Mouse (Mus musculus): ENCODE data around the gene Ugt1a9. TPM values are rescaled to one million over a fixed set of nuclear protein-coding genes. Genes with fewer than 3 reads are reported as not detected.

Gene Ugt1a9
- total RNA-seq, 1 experiment = not detected

DNA sequence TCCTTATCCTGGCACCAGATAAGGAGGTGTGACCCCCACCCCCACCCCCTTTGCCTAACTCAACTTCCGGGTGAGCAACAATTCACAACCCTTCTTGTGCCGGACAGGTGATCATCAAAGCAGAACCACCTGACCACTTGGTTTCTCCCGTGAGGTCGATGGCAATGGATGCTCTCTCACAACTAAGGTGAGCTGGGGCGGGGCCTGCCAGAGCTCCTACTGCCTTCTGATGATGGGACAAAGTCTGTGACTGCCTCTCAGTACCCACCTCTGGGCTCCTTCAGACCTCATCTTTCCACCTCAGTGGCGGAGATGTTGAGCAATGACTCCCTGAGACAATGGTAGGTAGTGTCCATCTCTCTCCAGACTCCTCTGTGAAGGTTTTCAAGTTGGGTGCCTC is 175.3 kb downstream of the Ugt1a9 start:
- Histone ChIP-seq H3K4me3 (ENCODE audit: insufficient read depth in 1 of 2, low read depth in 1 of 2, low read length in 2 of 2, poor library complexity in 1 of 2, severe bottlenecking in 1 of 2) (no peak overlapping the region), H3K9ac (ENCODE audit: insufficient read depth, low read depth, low read length, poor library complexity, severe bottlenecking) (no peak overlapping the region), H3K9me3 (ENCODE audit: control insufficient read depth, insufficient read depth, low read depth, low read length) (no peaks in the 10 kb centered on the region), H3K36me3 (ENCODE audit: control insufficient read depth, insufficient read depth, low read length, poor library complexity, severe bottlenecking) (no peaks in the 10 kb centered on the region), H3K27ac (ENCODE audit: insufficient read depth, low read depth, low read length, poor library complexity, severe bottlenecking) (no peak overlapping the region), H3K4me1 (ENCODE audit: control insufficient read depth in 2 of 2, insufficient read depth in 2 of 2, low read length in 2 of 2, poor library complexity in 1 of 2) (no peaks in the 10 kb centered on the region)
- no peak for DNase-seq (ENCODE audit: low read depth, low spot score)
- in situ Hi-C loops (cut with MboI; ENCODE audit: low sequenced_read_pairs in 2 of 2, unreplicated experiment in 2 of 2) = no loop called here
- TF ChIP-seq MAFK (IDR thresholded peaks at IDR 0.05; ENCODE audit: insufficient read depth, low read depth, low read length) = no peak
- no peak for TF ChIP-seq HCFC1 (IDR thresholded peaks at IDR 0.05; ENCODE audit: borderline replicate concordance, insufficient read depth, low read length)
- no peak for TF ChIP-seq ZNF384 (IDR thresholded peaks at IDR 0.05; ENCODE audit: low read depth, low read length)
- TF ChIP-seq ZC3H11A (IDR thresholded peaks at IDR 0.05; ENCODE audit: borderline replicate concordance, low read depth, low read length) = no peak
- TF ChIP-seq CHD2 (IDR thresholded peaks at IDR 0.05; ENCODE audit: low read depth, low read length) = no peak

DNA sequence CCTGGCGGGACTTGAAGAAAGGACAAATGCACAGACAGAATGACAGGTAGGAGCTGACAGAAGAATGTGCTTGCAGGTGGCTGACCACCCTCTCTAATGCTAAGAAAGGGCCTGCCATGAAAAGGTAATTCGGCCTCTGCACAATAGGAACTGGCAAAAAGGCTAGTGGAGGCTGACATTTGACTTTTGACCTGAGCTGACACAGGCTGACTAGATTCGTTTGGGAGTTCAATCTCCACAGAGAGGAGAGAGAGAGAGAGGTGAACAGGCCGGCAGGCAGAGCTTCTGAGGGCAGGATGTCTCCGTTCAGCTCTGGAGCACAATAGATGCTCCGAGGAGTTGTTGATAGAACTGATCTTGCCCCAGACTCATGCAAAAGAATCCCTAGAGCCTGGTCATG is 175.8 kb downstream of the Ugt1a9 start:
- TF ChIP-seq HCFC1 (IDR thresholded peaks at IDR 0.05; ENCODE audit: borderline replicate concordance, insufficient read depth, low read length) (no peak), ZC3H11A (IDR thresholded peaks at IDR 0.05; ENCODE audit: borderline replicate concordance, low read depth, low read length) (no peak), MAFK (IDR thresholded peaks at IDR 0.05; ENCODE audit: insufficient read depth, low read depth, low read length) (no peak), ZNF384 (IDR thresholded peaks at IDR 0.05; ENCODE audit: low read depth, low read length) (no peak), CHD2 (IDR thresholded peaks at IDR 0.05; ENCODE audit: low read depth, low read length) (no peak)
- no peak for DNase-seq (ENCODE audit: low read depth, low spot score)
- Histone ChIP-seq H3K4me1 (ENCODE audit: control insufficient read depth in 2 of 2, insufficient read depth in 2 of 2, low read length in 2 of 2, poor library complexity in 1 of 2) (no peaks in the 10 kb centered on the region), H3K36me3 (ENCODE audit: control insufficient read depth, insufficient read depth, low read length, poor library complexity, severe bottlenecking) (no peaks in the 10 kb centered on the region), H3K9me3 (ENCODE audit: control insufficient read depth, insufficient read depth, low read depth, low read length) (no peaks in the 10 kb centered on the region), H3K4me3 (ENCODE audit: insufficient read depth in 1 of 2, low read depth in 1 of 2, low read length in 2 of 2, poor library complexity in 1 of 2, severe bottlenecking in 1 of 2) (no peak overlapping the region), H3K9ac (ENCODE audit: insufficient read depth, low read depth, low read length, poor library complexity, severe bottlenecking) (no peak overlapping the region), H3K27ac (ENCODE audit: insufficient read depth, low read depth, low read length, poor library complexity, severe bottlenecking) (no peak overlapping the region)
- in situ Hi-C loops (cut with MboI; ENCODE audit: low sequenced_read_pairs in 2 of 2, unreplicated experiment in 2 of 2) = no loop called here

DNA sequence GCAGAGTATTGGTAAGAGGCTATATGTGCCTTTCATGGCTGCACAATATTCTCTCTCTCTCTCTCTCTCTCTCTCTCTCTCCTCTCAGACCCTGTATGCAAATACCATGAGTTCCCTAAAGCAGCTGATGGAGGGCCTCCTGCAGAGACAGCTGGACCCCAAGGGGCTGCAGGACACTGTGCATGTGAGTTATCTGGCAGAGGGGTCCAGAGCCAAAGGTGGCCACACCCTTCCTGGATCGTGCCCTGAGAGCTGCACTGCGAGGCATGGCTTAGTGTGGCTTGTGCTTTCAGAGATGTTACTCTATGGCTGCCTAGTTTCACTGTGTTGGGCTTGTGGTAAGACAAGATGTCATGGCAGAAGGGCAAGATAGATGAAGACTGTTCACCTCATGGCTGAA is 177.1 kb downstream of the Ugt1a9 start:
- Histone ChIP-seq H3K36me3 (ENCODE audit: control insufficient read depth, insufficient read depth, low read length, poor library complexity, severe bottlenecking) (no peaks in the 10 kb centered on the region), H3K9me3 (ENCODE audit: control insufficient read depth, insufficient read depth, low read depth, low read length) (no peaks in the 10 kb centered on the region), H3K4me3 (ENCODE audit: insufficient read depth in 1 of 2, low read depth in 1 of 2, low read length in 2 of 2, poor library complexity in 1 of 2, severe bottlenecking in 1 of 2) (no peak overlapping the region), H3K4me1 (ENCODE audit: control insufficient read depth in 2 of 2, insufficient read depth in 2 of 2, low read length in 2 of 2, poor library complexity in 1 of 2) (no peaks in the 10 kb centered on the region), H3K27ac (ENCODE audit: insufficient read depth, low read depth, low read length, poor library complexity, severe bottlenecking) (no peak overlapping the region), H3K9ac (ENCODE audit: insufficient read depth, low read depth, low read length, poor library complexity, severe bottlenecking) (no peak overlapping the region)
- TF ChIP-seq CHD2 (IDR thresholded peaks at IDR 0.05; ENCODE audit: low read depth, low read length) (no peak), ZC3H11A (IDR thresholded peaks at IDR 0.05; ENCODE audit: borderline replicate concordance, low read depth, low read length) (no peak), HCFC1 (IDR thresholded peaks at IDR 0.05; ENCODE audit: borderline replicate concordance, insufficient read depth, low read length) (no peak), ZNF384 (IDR thresholded peaks at IDR 0.05; ENCODE audit: low read depth, low read length) (no peak), MAFK (IDR thresholded peaks at IDR 0.05; ENCODE audit: insufficient read depth, low read depth, low read length) (no peak)
- in situ Hi-C loops (cut with MboI; ENCODE audit: low sequenced_read_pairs in 2 of 2, unreplicated experiment in 2 of 2) = no loop called here
- no peak for DNase-seq (ENCODE audit: low read depth, low spot score)

DNA sequence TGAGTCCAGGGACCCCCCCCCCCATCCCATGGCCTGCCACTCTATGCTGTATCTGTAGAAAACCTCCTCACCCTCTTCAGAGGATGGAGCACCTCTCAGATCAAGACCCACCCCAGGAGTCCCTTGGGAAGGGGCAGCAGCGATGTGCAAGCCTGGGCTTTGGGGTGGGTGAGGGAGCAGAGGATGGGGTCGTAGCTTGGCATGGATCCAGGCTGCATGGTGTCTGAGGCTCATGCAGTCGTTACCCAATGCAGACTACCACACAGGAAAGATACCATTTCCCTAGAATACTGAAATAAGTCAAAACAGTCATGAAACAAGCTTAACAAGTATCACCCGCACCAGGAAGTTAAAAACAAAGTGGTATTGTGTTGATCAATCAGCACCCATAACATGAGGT is 178.1 kb downstream of the Ugt1a9 start:
- H3K27ac ChIP-seq (ENCODE audit: insufficient read depth, low read depth, low read length, poor library complexity, severe bottlenecking) = no peak overlapping the region
- H3K4me1 ChIP-seq (ENCODE audit: control insufficient read depth in 2 of 2, insufficient read depth in 2 of 2, low read length in 2 of 2, poor library complexity in 1 of 2) = no peaks in the 10 kb centered on the region
- DNase-seq (ENCODE audit: low read depth, low spot score) = no peak
- H3K36me3 ChIP-seq (ENCODE audit: control insufficient read depth, insufficient read depth, low read length, poor library complexity, severe bottlenecking) = no peaks in the 10 kb centered on the region
- H3K9ac ChIP-seq (ENCODE audit: insufficient read depth, low read depth, low read length, poor library complexity, severe bottlenecking) = no peak overlapping the region
- in situ Hi-C loops (cut with MboI; ENCODE audit: low sequenced_read_pairs in 2 of 2, unreplicated experiment in 2 of 2) = no loop called here
- no peak overlapping the region for H3K4me3 ChIP-seq (ENCODE audit: insufficient read depth in 1 of 2, low read depth in 1 of 2, low read length in 2 of 2, poor library complexity in 1 of 2, severe bottlenecking in 1 of 2)
- TF ChIP-seq CHD2 (IDR thresholded peaks at IDR 0.05; ENCODE audit: low read depth, low read length) = no peak
- H3K9me3 ChIP-seq (ENCODE audit: control insufficient read depth, insufficient read depth, low read depth, low read length) = no peaks in the 10 kb centered on the region

DNA sequence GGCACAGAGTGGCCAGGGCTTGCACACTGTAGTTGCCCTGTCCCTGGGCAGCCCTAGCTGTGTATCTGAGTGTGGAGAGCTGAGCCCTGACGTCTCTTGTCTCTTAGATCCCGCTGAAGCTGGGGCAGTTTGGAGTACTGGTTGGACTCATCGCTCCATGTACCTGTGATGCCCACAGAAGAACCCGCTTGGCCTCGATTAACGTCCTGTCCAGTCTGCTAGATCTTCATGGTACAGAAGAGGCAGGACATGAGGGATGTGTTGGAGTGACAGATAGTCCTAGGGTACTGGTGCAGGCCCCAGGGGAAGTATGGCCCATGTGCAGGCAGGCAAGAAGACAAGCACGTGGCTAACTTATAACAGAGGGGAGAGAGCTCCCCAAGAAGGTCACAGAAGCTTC is 179.0 kb downstream of the Ugt1a9 start:
- no peaks in the 10 kb centered on the region for H3K36me3 ChIP-seq (ENCODE audit: control insufficient read depth, insufficient read depth, low read length, poor library complexity, severe bottlenecking)
- in situ Hi-C loops (cut with MboI; ENCODE audit: low sequenced_read_pairs in 2 of 2, unreplicated experiment in 2 of 2) = no loop called here
- H3K9me3 ChIP-seq (ENCODE audit: control insufficient read depth, insufficient read depth, low read depth, low read length) = no peaks in the 10 kb centered on the region
- H3K4me3 ChIP-seq (ENCODE audit: insufficient read depth in 1 of 2, low read depth in 1 of 2, low read length in 2 of 2, poor library complexity in 1 of 2, severe bottlenecking in 1 of 2) = no peak overlapping the region
- no peak for TF ChIP-seq CHD2 (IDR thresholded peaks at IDR 0.05; ENCODE audit: low read depth, low read length)
- no peak for TF ChIP-seq HCFC1 (IDR thresholded peaks at IDR 0.05; ENCODE audit: borderline replicate concordance, insufficient read depth, low read length)
- no peak for TF ChIP-seq ZNF384 (IDR thresholded peaks at IDR 0.05; ENCODE audit: low read depth, low read length)
- no peak for TF ChIP-seq ZC3H11A (IDR thresholded peaks at IDR 0.05; ENCODE audit: borderline replicate concordance, low read depth, low read length)
- no peak for DNase-seq (ENCODE audit: low read depth, low spot score)
- no peak overlapping the region for H3K9ac ChIP-seq (ENCODE audit: insufficient read depth, low read depth, low read length, poor library complexity, severe bottlenecking)
- no peak overlapping the region for H3K27ac ChIP-seq (ENCODE audit: insufficient read depth, low read depth, low read length, poor library complexity, severe bottlenecking)
- no peaks in the 10 kb centered on the region for H3K4me1 ChIP-seq (ENCODE audit: control insufficient read depth in 2 of 2, insufficient read depth in 2 of 2, low read length in 2 of 2, poor library complexity in 1 of 2)
